Mouse (Mus musculus): ENCODE measurements around the gene Igf1r. TPM values are rescaled to one million over a fixed set of nuclear protein-coding genes. Genes with fewer than 3 reads are reported as not detected.
"Not testable (repeated sequence)": the region's sequence is repeated elsewhere in the genome, so short reads cannot be mapped to it uniquely, and the experiment has no call there.

The Igf1r gene
- total RNA-seq, 2 experiments from 2014 or later: 52.7 to 54.3 TPM

- intact Hi-C loops (cut with DNase I): no loop called here
- DNase-seq (ENCODE audit: extremely low spot score in 1 of 2, low spot score in 2 of 2): no peak
- Histone ChIP-seq H3K27ac (no peak overlapping the region), H3K4me3 (peak overlapping the region; percentile 35)
- TF ChIP-seq CTCF (IDR thresholded peaks at IDR 0.05): no peak
Observed at GRCm38 (mm10) chr7:68275838-68276731, 323.5 kb downstream of the Igf1r start.

- intact Hi-C loops (cut with DNase I): no loop called here
- H3K4me3 ChIP-seq: no peak overlapping the region
- TF ChIP-seq CTCF (IDR thresholded peaks at IDR 0.05): no peak
- DNase-seq (ENCODE audit: extremely low spot score in 1 of 2, low spot score in 2 of 2): no peak
- H3K27ac ChIP-seq: no peak overlapping the region
Observed at GRCm38 (mm10) chr7:68277054-68277896, 324.6 kb downstream of the Igf1r start.

GRCm38 (mm10) chr7:68277897-68278270 is 325.3 kb downstream of the Igf1r start:
- Histone ChIP-seq H3K4me3 (no peak overlapping the region), H3K27ac (no peak overlapping the region)
- intact Hi-C loops (cut with DNase I): no loop called here
- DNase-seq (ENCODE audit: extremely low spot score in 1 of 2, low spot score in 2 of 2): no peak
- no peak for TF ChIP-seq CTCF (IDR thresholded peaks at IDR 0.05)

GRCm38 (mm10) chr7:68278385-68278784 is 325.8 kb downstream of the Igf1r start:
- no peak for TF ChIP-seq CTCF (IDR thresholded peaks at IDR 0.05)
- DNase-seq (ENCODE audit: extremely low spot score in 1 of 2, low spot score in 2 of 2): no peak
- Histone ChIP-seq H3K4me3 (no peak overlapping the region), H3K27ac (no peak overlapping the region)
- intact Hi-C loops (cut with DNase I): no loop called here

GRCm38 (mm10) chr7:68278908-68279307 is 326.3 kb downstream of the Igf1r start:
- no peak for DNase-seq (ENCODE audit: extremely low spot score in 1 of 2, low spot score in 2 of 2)
- Histone ChIP-seq H3K27ac (no peak overlapping the region), H3K4me3 (no peak overlapping the region)
- intact Hi-C loops (cut with DNase I): no loop called here
- TF ChIP-seq CTCF (IDR thresholded peaks at IDR 0.05): no peak

GRCm38 (mm10) chr7:68279481-68279880 is 326.9 kb downstream of the Igf1r start:
- intact Hi-C loops (cut with DNase I): no loop called here
- TF ChIP-seq CTCF (IDR thresholded peaks at IDR 0.05): no peak
- no peak for DNase-seq (ENCODE audit: extremely low spot score in 1 of 2, low spot score in 2 of 2)
- Histone ChIP-seq H3K27ac (no peak overlapping the region), H3K4me3 (no peak overlapping the region)

GRCm38 (mm10) chr7:68280352-68280869 is 327.8 kb downstream of the Igf1r start:
- intact Hi-C loops (cut with DNase I): no loop called here

GRCm38 (mm10) chr7:68281341-68281740 is 328.7 kb downstream of the Igf1r start:
- no peak for DNase-seq (ENCODE audit: extremely low spot score in 1 of 2, low spot score in 2 of 2)
- intact Hi-C loops (cut with DNase I): no loop called here
- Histone ChIP-seq H3K27ac (no peak overlapping the region), H3K4me3 (no peak overlapping the region)
- no peak for TF ChIP-seq CTCF (IDR thresholded peaks at IDR 0.05)

More at GRCm38 (mm10) chr7:68280352-68280869, 327.8 kb downstream of the Igf1r start:
- DNase-seq (ENCODE audit: extremely low spot score in 1 of 2, low spot score in 2 of 2): no peak
- TF ChIP-seq CTCF (IDR thresholded peaks at IDR 0.05): no peak
- Histone ChIP-seq H3K4me3 (no peak overlapping the region), H3K27ac (no peak overlapping the region)

GRCm38 (mm10) chr7:68282304-68283132 is 329.9 kb downstream of the Igf1r start:
- DNase-seq (ENCODE audit: extremely low spot score in 1 of 2, low spot score in 2 of 2): no peak
- TF ChIP-seq CTCF (IDR thresholded peaks at IDR 0.05): no peak
- intact Hi-C loops (cut with DNase I): no loop called here
- Histone ChIP-seq H3K4me3 (no peak overlapping the region), H3K27ac (no peak overlapping the region)

- H3K4me3 ChIP-seq; H3K27ac ChIP-seq; DNase-seq (ENCODE audit: extremely low spot score in 1 of 2, low spot score in 2 of 2); intact Hi-C loops (cut with DNase I): not testable (repeated sequence)
Observed at GRCm38 (mm10) chr7:68283133-68283520, 330.5 kb downstream of the Igf1r start.

Other genes with a start within 250 kb of the Igf1r start
- gene Synm, start 193.1 kb upstream of the Igf1r start, total RNA-seq (2021): 10 to 100 TPM; 16.0 to 19.2 TPM